Mouse (Mus musculus) megakaryocyte-erythroid progenitor cell, adult 5-6 weeks (primary cell): ENCODE results near the gene Vgf. TPM values are rescaled to one million over a fixed set of nuclear protein-coding genes. Genes with fewer than 3 reads are reported as not detected.
A peak's percentile ranks its signal among the peaks of the same experiment; 100 is the strongest.

Source experiments
- ATAC-seq: replicated peaks from 2 replicates; pipeline ENCODE4 v1.8.0; 2016; ENCODE audit warnings: mild to moderate bottlenecking, inconsistent platforms; ENCODE audit not compliant: severe bottlenecking, poor library complexity, low FRiP score, low TSS enrichment
- total RNA-seq, 2 experiments: library from RNA; stranded (forward) in 1 of 2; stranded (reverse) in 1 of 2; fragments of 200-1000, 215-1000 nt in 1 of 2; fragments of >200 nt in 1 of 2; fragmentation: Nextera tagmentation in 1 of 2; gene quantifications; 2 replicates each; pipeline ENCODE4 v1.2.3; 2014 to 2017

The Vgf gene
- total RNA-seq, 2 experiments from 2014 or later: 0.47 TPM; not detected in 1

DNA sequence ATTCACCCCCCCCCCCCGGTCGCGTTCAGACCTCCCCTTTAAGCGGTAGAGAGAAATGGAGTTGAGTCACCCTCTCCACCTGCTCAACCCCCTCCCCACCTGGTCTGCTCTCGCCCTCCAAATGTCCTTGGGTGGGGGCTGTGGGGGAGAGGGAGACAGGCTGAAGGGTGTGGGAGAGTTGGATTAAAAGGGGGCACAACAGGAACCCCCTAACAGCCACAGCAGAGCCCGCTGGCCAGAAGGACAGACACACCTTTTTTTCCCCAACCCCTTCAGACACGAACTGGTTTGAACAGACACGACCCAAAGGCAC, 3.0 kb downstream of the Vgf start:
- no peak for ATAC-seq

DNA sequence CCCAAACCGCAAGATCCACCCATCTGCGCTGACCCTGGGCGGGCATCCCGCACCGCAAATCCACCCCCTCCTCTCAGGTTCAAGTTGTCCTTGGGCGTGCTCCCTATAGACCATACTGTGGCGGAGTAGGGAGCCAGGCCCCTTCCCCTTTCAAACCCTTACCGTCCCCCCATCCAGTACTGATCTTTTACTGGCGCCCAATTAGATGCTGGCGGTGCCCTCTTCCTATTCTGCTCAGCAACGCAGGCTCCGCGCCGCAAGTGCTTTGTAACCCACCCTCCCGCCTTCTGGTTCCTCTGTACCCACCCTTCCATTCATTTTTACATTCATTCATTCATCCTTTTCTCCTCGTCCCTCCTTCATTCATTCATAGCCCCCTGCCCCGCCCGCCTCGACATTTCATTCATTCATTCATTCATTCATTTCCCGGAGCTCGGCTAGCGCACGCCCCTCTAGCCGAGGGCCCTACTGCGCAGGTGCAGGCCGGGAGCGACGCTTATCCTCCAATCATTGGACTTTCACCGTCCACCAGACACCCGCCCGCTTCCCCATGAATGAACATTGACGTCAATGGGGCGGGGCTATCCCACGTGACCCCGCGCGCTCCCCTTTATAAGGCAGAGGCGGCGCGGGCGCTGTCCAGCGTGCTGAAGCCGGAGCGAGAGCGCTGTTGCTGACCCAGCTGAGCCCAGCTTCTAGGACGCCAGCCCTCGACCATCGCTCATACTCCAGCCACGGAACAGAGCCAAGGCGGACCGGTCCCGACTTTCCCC, 3.6 kb downstream of the Vgf start:
- peak; percentile 75 for ATAC-seq

- ATAC-seq: no peak
Observed at GRCm38 (mm10) chr5:137030416-137030810, 4.2 kb downstream of the Vgf start.

GRCm38 (mm10) chr5:137031076-137032032, 5.2 kb downstream of the Vgf start:
- ATAC-seq: no peak

DNA sequence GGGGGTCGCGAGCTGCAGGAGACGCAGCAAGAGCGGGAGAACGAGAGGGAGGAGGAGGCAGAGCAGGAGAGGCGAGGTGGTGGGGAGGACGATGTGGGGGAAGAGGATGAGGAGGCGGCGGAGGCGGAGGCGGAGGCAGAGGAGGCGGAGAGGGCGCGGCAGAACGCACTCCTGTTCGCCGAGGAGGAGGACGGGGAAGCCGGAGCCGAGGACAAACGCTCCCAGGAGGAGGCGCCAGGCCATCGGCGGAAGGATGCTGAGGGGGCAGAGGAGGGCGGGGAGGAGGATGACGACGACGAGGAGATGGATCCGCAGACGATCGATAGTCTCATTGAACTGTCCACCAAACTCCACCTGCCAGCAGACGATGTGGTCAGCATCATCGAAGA, 5.8 kb downstream of the Vgf start:
- no peak for ATAC-seq

DNA sequence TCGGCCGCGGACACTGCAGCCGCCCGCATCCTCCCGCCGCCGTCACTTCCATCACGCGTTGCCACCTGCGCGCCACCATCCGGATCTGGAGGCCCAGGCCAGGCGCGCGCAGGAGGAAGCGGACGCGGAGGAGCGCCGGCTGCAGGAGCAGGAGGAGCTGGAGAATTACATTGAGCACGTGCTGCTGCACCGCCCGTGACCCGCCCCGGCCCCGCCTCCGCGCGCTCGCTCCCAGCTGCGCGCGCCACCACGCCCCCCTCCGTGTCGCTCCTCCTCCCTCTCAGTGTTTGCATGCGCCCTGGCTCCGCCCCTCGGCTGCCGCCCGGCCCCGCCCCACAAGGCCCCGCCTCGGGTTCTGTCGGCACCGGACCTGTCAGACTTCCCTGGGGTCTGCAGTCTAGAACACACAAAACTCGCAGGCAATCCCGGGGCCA, 6.5 kb downstream of the Vgf start:
- peak; percentile 68 for ATAC-seq

DNA sequence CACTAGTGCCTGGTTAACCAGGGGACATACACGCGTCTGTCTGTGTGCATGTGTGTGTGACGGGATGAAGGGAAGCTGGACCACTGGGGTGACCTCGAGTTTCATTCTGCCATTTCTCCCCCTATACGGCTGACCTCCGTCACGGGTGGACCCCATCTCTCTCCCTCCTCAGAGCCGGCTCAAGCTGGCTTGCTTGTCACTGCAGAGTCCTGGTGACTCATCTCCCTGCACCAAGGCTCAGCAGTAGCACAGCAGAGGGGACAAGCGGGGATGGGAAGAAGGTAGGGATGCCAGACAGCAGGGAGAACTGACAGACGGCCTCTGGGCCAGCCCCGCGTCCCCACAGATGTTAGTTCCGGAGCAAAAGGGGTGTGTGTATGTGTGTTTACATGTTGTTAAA, 10.0 kb downstream of the Vgf start:
- no peak for ATAC-seq

DNA sequence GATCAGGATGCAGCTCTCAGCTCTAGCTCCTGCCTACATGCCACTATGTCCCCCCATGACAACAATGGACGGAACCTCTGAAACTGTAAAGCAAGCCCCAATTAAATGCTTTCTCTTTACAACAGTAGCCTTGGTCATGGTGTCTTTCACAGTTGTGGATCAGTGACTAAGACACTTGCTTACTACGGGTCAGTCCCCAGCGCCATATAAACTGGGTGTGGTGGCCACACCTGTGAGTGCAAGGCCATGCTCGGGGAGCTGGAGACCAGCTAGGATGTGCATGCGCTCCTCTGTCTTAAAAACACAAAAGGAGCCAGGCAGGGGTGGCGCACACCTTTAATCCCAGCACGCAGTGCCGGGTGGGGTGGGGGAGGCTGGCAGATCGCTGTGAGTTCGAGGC, 13.3 kb downstream of the Vgf start:
- ATAC-seq: no peak

DNA sequence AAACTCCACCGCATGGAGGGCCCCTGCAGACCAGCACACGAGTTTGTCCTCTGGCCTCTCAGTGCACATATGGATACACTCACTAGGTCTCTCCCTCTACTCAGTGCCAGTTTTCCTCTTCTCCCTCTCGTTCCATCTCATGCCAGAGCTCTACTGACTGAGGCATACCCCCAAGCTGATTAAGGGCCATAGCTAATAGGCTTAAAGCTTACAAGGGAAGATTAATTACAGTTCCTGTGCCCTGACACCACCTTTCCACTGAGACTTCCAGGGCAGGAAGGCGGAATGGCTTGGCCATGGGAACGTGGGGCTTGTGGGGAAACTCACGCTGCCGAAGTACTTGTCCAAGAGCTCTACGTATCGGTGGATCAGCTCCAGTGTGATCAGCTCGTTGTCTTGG, 15.2 kb downstream of the Vgf start:
- ATAC-seq: no peak

GRCm38 (mm10) chr5:137043997-137044396, 17.8 kb downstream of the Vgf start:
- ATAC-seq: no peak

DNA sequence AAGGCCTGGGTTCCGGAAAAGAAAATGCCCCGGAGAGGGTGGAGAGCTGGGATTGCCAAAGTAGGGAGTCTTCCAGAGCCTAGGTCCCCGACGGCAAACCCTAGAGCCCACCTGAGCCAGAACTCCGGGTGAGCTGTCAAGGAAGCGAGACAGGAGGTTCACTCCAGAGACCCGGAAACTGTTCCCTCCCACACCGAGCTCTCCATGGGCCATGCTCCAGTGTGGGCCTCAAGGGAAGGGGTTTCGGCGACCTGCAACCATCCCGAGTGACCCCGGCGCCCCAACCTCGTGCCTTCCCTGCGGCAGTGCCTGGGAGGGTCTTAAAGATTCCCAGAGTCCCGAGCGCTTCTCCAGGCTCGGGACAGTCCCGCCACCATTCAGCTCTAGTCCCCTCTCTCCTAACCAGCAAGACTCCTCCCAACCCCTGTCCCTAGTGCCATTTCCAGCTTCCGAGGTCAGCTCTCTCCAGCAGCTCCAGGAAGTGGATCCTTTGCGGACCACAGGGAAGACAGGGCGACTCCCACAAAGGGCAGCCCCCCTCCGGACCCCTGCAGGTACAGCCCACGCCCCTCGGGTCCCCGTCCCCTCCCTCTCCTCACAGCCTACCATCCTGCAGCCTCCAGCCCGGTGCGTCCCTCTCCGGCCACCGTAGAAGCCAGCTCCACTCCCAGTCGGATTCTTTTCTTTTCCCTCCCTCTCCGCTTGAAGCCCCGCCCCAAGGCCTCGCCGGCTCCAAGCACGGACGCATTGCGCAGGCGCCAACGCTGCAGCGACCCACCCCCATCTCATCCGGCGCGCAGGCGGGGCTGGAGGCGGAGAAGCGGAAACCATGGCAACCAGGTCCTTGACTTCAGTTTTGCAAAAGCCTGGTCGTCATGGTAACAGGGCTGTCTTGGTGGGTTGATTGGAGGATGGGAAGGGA, 19.5 kb downstream of the Vgf start, which contains the start of gene Ap1s1:
Ap1s1 (minus strand) TSS at position 734 of the 922 bp plus-strand sequence.
- ATAC-seq: peak; percentile 90

DNA sequence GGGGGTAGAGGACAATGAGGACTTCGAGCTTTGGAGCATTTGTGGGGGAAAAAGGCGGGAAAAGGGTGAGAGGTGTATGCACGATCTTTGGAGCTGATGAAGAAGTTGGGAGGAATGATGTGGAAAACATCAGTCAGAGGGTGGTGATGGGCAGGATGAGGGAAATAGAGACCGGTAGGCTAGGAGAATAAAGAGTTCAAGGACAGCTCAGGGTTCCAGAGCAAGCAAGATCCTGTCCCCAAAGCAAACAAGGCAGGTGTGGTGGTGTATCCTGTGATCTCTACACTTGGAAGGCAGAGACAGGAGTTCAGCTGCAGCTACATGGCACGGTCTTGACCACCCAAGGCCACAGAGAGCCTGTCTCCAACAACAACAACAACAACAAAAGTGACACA, 20.1 kb downstream of the Vgf start:
- ATAC-seq: no peak

DNA sequence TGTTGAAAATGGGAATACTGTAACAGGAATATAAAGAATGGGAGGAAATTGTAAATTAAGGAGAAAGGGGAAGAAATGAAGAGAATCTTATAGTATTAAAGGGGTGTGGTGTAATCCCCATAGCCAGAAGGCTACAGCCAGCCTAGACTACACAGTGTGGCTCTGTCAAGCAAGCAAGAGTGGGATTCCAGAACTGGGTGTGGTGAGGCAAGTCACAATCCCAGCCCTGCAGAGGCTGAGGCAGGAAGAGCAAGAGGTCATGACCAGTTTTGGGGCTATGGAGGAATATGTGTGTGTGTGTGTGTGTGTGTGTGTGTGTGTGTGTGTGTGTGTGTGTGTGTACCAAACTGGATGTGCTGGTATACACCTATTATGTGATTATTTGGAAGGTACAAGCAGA, 20.8 kb downstream of the Vgf start:
- ATAC-seq: no peak

DNA sequence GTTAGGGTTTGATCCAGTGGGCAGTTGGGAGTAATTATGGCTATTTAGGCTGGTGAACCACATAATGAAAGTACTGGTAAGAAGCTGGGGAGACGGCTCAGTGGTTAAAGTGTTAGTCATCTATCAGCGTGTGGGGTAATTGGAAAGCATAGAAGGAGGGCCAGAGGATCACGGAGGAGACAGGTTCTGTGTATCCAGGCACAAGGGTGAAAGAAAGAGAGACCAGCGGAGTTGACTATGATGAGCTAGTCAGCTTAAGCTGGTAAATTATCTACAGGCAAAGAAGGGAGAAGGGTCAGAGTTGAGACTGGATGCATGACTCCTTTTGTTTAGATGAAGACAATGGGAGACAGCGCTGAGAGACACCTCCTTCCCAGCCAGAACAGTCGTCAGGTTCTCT, 24.9 kb downstream of the Vgf start:
- ATAC-seq: no peak

DNA sequence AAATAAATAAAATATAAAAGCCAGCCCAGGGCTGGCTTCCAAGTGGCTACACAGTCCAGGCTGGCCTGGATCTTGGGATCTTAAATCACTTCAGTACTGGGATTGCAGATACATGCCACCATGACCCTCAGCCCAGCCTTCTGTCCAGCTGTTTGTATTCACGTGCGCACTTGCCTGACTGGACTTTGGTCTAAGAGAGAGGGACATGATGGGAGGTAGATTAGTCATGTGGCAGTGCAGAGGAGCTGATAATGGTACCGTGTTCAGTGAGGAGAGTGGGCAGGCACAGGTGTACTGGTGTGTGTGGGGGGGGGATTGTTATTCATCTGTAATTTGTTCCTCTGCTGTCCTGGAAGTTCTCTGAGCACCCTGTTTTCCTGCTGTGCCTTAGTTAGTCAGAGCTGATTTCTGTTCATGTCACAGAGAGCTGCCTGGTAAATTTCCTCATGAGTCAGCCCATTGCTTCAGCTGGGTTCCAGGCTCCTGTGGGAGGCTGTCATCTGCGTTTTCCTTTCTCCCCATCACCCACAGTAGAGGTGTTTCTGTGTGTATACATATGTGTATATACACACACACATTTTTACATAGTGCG, 25.8 kb downstream of the Vgf start:
- no peak for ATAC-seq

DNA sequence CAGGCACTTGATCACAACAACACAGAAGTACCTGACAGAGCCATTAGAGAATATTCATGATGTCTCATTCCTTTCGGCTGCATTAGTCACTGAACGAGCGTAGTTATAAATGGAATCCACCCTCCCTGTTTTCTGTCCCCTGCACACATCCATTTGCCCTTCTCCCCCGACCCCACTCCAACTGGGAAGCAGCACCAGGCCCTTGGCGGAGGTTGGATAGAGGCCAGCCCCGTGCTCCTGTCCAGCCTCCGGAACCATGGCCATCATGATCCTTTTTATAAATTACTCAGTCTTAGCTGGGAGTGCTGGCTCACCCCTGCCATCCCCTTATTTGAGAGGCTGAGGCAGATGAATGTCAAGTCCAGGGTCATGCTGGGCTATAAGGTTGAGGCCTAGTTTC, 28.1 kb downstream of the Vgf start:
- no peak for ATAC-seq

GRCm38 (mm10) chr5:137054873-137055272, 28.7 kb downstream of the Vgf start:
- no peak for ATAC-seq

GRCm38 (mm10) chr5:137061809-137062481, 35.8 kb downstream of the Vgf start:
- ATAC-seq: no peak

- no peak for ATAC-seq
Observed at GRCm38 (mm10) chr5:137062601-137063000, 36.4 kb downstream of the Vgf start.
